Mouse (Mus musculus) kidney, embryonic 16.5 days (tissue): ENCODE results near the gene Chrnb4. TPM values are rescaled to one million over a fixed set of nuclear protein-coding genes. Genes with fewer than 3 reads are reported as not detected.
A peak's percentile ranks its signal among the peaks of the same experiment; 100 is the strongest.

Source experiments
- ATAC-seq: fragments of 200-750 bp; cut with Nextera tagmentation; 2 replicates; pipeline ENCODE4 v1.8.0; 2017; ENCODE audit warnings: moderate TSS enrichment; ENCODE audit not compliant: low FRiP score, low TSS enrichment
- H3K27ac ChIP-seq: fragments of 300-500 bp; sonication (generic); 2 replicates; pipeline ENCODE4 v1.5.1; 2014; ENCODE audit warnings: low read length
- H3K27me3 ChIP-seq: fragments of 300-500 bp; sonication (generic); 2 replicates; pipeline ENCODE4 v1.6.1; 2014; ENCODE audit warnings: low read length, control low read depth, mixed read lengths; ENCODE audit not compliant: insufficient read depth
- H3K36me3 ChIP-seq: fragments of 300-500 bp; sonication (generic); 2 replicates; pipeline ENCODE4 v1.6.1; 2014; ENCODE audit warnings: low read length, control low read depth, mixed read lengths; ENCODE audit not compliant: insufficient read depth
- H3K4me1 ChIP-seq: fragments of 300-500 bp; sonication (generic); 2 replicates; pipeline ENCODE4 v1.6.1; 2014; ENCODE audit warnings: low read length, control low read depth, mixed read lengths; ENCODE audit not compliant: insufficient read depth
- H3K4me2 ChIP-seq: fragments of 300-500 bp; sonication (generic); replicated peaks from 2 replicates; pipeline ENCODE4 v1.6.1; 2014; ENCODE audit warnings: low read depth, low read length
- H3K4me3 ChIP-seq: fragments of 300-500 bp; sonication (generic); 2 replicates; pipeline ENCODE4 v1.5.1; 2014; ENCODE audit warnings: mild to moderate bottlenecking, low read length
- H3K9ac ChIP-seq: fragments of 300-500 bp; sonication (generic); replicated peaks from 2 replicates; pipeline ENCODE4 v1.6.1; 2014; ENCODE audit warnings: low read length
- H3K9me3 ChIP-seq: fragments of 300-500 bp; sonication (generic); 2 replicates; pipeline ENCODE4 v1.6.1; 2016; ENCODE audit warnings: low read length, control low read depth
- WGBS: fragments of 180-500 bp; shearing (Covaris S2); extraction: QIAGEN DNeasy Blood & Tissue Kit; methylation state at CpG from one replicate; pipeline ENCODE4 v1.1.7; 2014; 5-methylcytosine and 5-hydroxymethylcytosine counted together
- polyA plus RNA-seq: library from polyadenylated mRNA; unstranded; fragments of >200 nt; fragmentation: Nextera tagmentation; extraction: Ambion mirVana; gene quantifications from 2 replicates; pipeline ENCODE4 v1.2.1, GENCODE M21; 2015

Gene Chrnb4
- polyA plus RNA-seq, 1 experiment from 2014 or later = 2.9 TPM

- Histone ChIP-seq H3K27ac (no peak overlapping the region), H3K36me3 (no peaks in the 10 kb centered on the region), H3K27me3 (peaks cover 48% of the 10 kb centered on the region), H3K9ac (0 out of 2 replicates have a peak overlapping the region, but pooled peaks have one; percentile 16), H3K4me3 (peak overlapping the region; percentile 37), H3K4me1 (peaks cover 10% of the 10 kb centered on the region), H3K9me3 (no peaks in the 10 kb centered on the region), H3K4me2 (peak overlapping the region; percentile 53)
- WGBS = 9% methylated on average over 38 of the region's 38 CpGs
- ATAC-seq = 0 out of 2 replicates have a peak, but pooled peaks have one; percentile 16
Observed at GRCm38 (mm10) chr9:55025534-55026274, 22.9 kb downstream of the Chrnb4 start.

DNA sequence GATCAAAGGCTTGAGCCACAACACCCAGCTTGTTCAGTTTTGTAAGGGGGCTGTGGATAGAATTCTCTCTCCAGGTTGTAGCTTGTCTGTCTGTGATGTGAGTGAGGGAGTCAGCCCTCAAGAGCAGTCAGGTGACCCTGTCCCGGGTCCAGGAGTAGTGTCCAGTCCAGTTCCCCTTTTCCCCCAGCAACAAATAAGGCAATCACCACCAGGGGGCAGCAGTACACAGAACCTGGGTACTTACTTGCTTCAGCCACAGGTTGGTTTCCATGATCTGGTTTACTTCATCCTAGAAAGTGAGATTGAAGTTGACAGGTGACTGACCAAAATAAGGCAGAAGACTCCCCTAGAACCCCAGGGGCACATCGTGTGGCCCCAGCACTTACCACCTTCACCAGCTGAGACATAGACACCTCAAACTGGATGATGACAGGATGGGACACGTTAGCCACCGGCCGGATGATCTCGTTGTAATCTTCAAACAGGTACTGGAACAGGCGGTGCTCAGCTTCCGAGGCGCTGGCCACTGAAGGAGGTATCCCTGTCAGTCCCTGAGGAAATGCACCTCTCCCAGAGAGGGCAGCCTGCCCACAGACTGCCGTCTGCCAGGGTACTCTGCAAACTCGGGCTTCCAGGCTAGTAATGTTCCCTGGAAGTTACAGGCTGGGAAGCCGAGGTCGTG, 24.5 kb downstream of the Chrnb4 start:
- Histone ChIP-seq H3K9ac (no peak overlapping the region), H3K27me3 (peaks cover 43% of the 10 kb centered on the region), H3K27ac (no peak overlapping the region), H3K4me3 (no peak overlapping the region), H3K36me3 (no peaks in the 10 kb centered on the region), H3K4me1 (peaks cover 10% of the 10 kb centered on the region), H3K4me2 (no peak overlapping the region), H3K9me3 (no peaks in the 10 kb centered on the region)
- ATAC-seq = peak; percentile 52; the same call in 1 of the 2 replicates
- 44% methylated on average over 13 of the region's 13 CpGs for WGBS

- H3K4me2 ChIP-seq = no peak overlapping the region
- no peak overlapping the region for H3K9ac ChIP-seq
- H3K36me3 ChIP-seq = no peaks in the 10 kb centered on the region
- H3K4me3 ChIP-seq = no peak overlapping the region
- ATAC-seq = no peak
- 83% methylated on average over 5 of the region's 5 CpGs for WGBS
- no peak overlapping the region for H3K27ac ChIP-seq
- no peaks in the 10 kb centered on the region for H3K9me3 ChIP-seq
- peaks cover 43% of the 10 kb centered on the region for H3K27me3 ChIP-seq
- peaks cover 10% of the 10 kb centered on the region for H3K4me1 ChIP-seq
Observed at GRCm38 (mm10) chr9:55023326-55023725, 25.3 kb downstream of the Chrnb4 start.

- ATAC-seq = no peak
- no peak overlapping the region for H3K4me3 ChIP-seq
- H3K4me1 ChIP-seq = no peaks in the 10 kb centered on the region
- WGBS = 79% methylated on average over 3 of the region's 3 CpGs
- no peaks in the 10 kb centered on the region for H3K27me3 ChIP-seq
- H3K9ac ChIP-seq = no peak overlapping the region
- no peaks in the 10 kb centered on the region for H3K36me3 ChIP-seq
- H3K4me2 ChIP-seq = no peak overlapping the region
- no peaks in the 10 kb centered on the region for H3K9me3 ChIP-seq
- no peak overlapping the region for H3K27ac ChIP-seq
Observed at GRCm38 (mm10) chr9:55016926-55017325, 31.7 kb downstream of the Chrnb4 start.

DNA sequence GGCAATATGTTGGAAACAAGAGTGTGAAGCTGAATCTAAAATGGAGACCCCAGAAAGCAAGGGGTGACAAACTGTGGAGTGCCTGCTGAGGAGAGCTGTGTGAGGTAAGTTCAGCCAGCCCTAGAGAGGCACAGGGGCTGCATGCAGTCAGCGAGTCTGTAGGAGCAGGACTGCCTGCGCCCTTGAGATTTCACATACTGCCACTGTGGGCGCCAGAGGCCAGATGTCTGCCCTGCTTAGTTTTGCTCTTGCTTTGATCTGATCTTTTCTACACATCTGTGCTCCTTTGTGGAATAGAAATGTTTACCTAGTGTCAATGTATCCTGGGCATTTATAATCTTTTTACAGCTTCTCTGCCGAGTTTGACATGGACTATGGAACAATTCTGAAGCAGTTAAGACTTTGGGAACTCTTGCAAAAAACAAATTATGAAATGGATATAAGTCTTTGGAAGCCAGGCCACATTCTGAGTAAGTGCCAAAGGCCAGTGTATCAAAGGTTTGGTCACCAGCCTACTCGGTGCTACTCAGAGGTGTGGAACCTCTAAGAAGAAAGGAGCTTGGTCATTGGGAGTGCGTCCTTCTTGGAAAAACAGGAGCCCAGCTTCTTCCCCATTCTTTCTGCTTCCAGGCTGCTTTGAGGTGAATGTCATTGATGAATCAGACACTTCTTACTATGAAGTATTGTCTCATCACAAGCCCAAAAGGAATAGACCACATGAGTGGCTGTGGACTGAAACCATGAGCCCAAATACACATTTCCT, 37.8 kb downstream of the Chrnb4 start:
- no peak overlapping the region for H3K4me2 ChIP-seq
- H3K27ac ChIP-seq = no peak overlapping the region
- H3K9me3 ChIP-seq = no peaks in the 10 kb centered on the region
- no peaks in the 10 kb centered on the region for H3K27me3 ChIP-seq
- ATAC-seq = no peak
- H3K9ac ChIP-seq = no peak overlapping the region
- no peak overlapping the region for H3K4me3 ChIP-seq
- H3K4me1 ChIP-seq = no peaks in the 10 kb centered on the region
- H3K36me3 ChIP-seq = no peaks in the 10 kb centered on the region
- 33% methylated on average over 6 of the region's 6 CpGs for WGBS

DNA sequence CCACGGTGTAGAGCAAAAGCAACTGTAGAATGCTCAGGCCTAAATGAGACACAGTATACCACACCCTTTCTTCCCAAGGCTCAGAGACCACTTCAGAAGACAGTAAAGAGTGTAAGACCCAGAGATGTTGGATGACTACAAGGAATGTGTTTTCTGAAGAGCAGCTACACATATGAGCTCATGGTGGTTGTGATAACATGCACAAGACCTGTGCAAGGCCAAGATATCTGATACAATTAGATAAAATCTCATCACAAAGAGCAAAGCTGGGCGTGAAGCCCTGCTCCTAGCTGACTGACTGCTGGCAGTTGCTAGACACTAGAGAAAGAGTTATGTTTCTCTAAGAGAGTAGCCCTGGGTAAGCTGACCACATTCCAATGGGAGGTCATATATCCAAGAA, 38.9 kb downstream of the Chrnb4 start:
- H3K27me3 ChIP-seq = no peaks in the 10 kb centered on the region

DNA sequence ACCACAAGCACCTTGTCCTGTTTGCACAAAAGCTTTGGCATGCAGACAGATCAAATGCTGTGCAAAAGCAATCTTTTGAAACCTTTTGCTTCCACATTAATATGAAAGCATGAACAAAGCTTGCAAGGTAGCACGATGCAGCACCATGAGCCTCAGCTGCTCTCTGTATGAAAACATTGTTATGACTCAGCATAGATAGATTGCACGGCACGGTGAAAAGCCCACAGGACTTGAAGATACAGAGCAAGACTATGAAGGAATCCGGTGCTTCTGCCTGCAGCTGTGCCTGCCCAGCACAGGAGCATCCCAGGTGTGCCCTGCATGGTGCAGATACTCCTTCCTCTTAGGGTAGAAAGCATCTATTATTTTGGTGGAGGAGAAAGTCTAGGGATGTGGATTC, 45.0 kb downstream of the Chrnb4 start:
- 87% methylated on average over 4 of the region's 4 CpGs for WGBS

More for the DNA sequence above, 38.9 kb downstream of the Chrnb4 start:
- Histone ChIP-seq H3K4me3 (no peak overlapping the region), H3K9ac (no peak overlapping the region), H3K4me2 (no peak overlapping the region), H3K36me3 (no peaks in the 10 kb centered on the region), H3K9me3 (no peaks in the 10 kb centered on the region), H3K27ac (no peak overlapping the region), H3K4me1 (no peaks in the 10 kb centered on the region)
- 80% methylated on average over 2 of the region's 2 CpGs for WGBS
- ATAC-seq = no peak

GRCm38 (mm10) chr9:54995645-54996044, 52.9 kb downstream of the Chrnb4 start:
- Histone ChIP-seq H3K27ac (no peak overlapping the region), H3K4me3 (no peak overlapping the region), H3K9me3 (no peaks in the 10 kb centered on the region), H3K36me3 (no peaks in the 10 kb centered on the region), H3K4me2 (no peak overlapping the region), H3K27me3 (no peaks in the 10 kb centered on the region), H3K4me1 (no peaks in the 10 kb centered on the region), H3K9ac (no peak overlapping the region)
- no peak for ATAC-seq
- WGBS = 79% methylated on average over 3 of the region's 3 CpGs

More for the DNA sequence above, 45.0 kb downstream of the Chrnb4 start:
- Histone ChIP-seq H3K4me1 (no peaks in the 10 kb centered on the region), H3K27ac (no peak overlapping the region), H3K9me3 (no peaks in the 10 kb centered on the region), H3K36me3 (no peaks in the 10 kb centered on the region), H3K4me2 (no peak overlapping the region), H3K4me3 (no peak overlapping the region), H3K27me3 (no peaks in the 10 kb centered on the region), H3K9ac (no peak overlapping the region)
- ATAC-seq = no peak

- no peaks in the 10 kb centered on the region for H3K4me1 ChIP-seq
- H3K36me3 ChIP-seq = no peaks in the 10 kb centered on the region
- H3K27ac ChIP-seq = no peak overlapping the region
- ATAC-seq = no peak
- H3K4me3 ChIP-seq = no peak overlapping the region
- H3K9ac ChIP-seq = no peak overlapping the region
- H3K9me3 ChIP-seq = no peaks in the 10 kb centered on the region
- H3K4me2 ChIP-seq = no peak overlapping the region
- H3K27me3 ChIP-seq = no peaks in the 10 kb centered on the region
- WGBS = 47% methylated on average over 3 of the region's 3 CpGs
Observed at GRCm38 (mm10) chr9:54994381-54994780, 54.2 kb downstream of the Chrnb4 start.
